Mouse (Mus musculus): ENCODE results near the gene Gm5795. TPM values are rescaled to one million over a fixed set of nuclear protein-coding genes. Genes with fewer than 3 reads are reported as not detected.

Gm5795 gene
- not detected in 2 replicates for total RNA-seq (2023)

DNA sequence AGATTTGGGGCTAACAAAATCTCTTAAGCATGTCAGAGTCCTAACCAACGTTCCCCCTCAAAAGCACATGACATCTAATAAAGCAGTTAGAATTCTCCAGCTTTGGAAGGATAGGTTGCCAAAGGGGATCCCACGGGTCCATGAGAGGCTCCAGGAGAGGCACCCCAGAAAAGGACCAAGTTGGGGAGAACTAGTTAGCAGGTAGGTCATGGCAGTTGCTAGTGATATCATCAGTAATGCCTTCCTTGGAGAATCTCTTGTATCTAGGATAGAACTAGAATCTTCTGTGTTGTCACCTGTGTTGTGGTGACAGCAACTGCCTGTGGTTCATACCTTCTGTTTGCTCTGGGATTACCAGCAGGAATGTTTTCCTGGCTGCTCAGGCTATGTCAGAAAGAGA lies at the start of gene Gm5795:
TSS of gene Gm5795 (plus strand) at position 301 of the 400 bp plus-strand sequence.

DNA sequence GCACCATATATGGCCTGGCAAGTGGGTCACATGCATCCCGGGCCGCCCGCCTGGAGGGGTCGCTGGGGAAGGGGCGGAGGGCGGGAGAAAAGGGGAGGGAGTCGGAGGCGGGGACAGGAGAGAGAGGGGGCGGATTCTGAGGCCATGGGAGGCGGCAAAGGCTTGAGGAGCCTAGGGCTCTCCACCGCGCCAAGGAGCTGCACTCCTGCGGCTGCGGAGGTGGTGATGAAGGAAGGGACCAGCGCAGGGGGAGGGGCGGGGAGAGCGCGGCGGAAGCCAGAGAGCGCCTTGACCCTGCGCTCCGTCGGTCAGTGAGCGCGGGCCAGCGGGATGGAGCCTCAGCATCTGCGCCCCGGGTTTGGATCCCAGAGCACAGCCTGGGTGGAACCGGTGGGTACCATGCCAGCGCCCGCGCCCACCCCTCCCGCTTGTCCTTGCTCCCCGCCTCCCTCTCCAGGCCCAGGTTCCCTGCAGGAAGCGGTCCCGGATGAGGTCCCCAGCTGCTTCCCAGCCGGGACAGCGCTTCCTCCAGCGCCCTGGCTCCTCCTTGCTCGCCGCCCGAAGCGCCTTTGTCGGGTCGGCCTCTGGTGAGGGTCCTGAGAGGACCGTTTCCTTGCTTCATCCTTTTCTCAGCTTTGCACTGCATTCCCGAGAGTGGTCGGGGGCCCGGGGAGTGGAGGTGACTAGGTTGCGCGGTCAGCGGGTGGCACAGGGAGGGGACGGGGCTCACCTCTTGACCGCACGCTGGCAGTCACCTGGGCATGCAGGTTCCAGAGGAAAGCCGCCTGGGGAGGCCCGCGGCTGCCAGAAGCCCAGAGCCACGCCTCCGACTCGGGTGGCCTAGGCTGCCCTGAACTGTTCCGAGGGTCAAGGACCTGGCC lies 20.5 kb downstream of the Gm5795 start, which contains the start of gene D830030K20Rik:
TSS of gene D830030K20Rik (plus strand) at position 217 of the 881 bp plus-strand sequence.

Other genes starting within 250 kb of the Gm5795 start
- gene Gm2888, start 158.3 kb upstream of the Gm5795 start, total RNA-seq (2023), result not detected in 2 replicates
- gene Gm2897, start 139.0 kb upstream of the Gm5795 start, total RNA-seq (2023), result not detected in 2 replicates
- gene Gm10340, start 54.3 kb upstream of the Gm5795 start, total RNA-seq (2023), result not detected in 2 replicates
- gene D830030K20Rik, start 20.2 kb downstream of the Gm5795 start, total RNA-seq (2023), result not detected in 2 replicates
- not detected in 2 replicates for gene Gm2956, start 144.4 kb downstream of the Gm5795 start, total RNA-seq (2023)
- gene Gm10413, start 206.8 kb downstream of the Gm5795 start, total RNA-seq (2023), result not detected in 2 replicates
- gene Gm10409, start 224.4 kb downstream of the Gm5795 start, total RNA-seq (2023), result not detected in 2 replicates
- not detected in 2 replicates for gene Gm3005, start 239.8 kb downstream of the Gm5795 start, total RNA-seq (2023)